Mouse (Mus musculus): Measurements from ENCODE around the gene Tbc1d9b.

Tbc1d9b gene

DNA sequence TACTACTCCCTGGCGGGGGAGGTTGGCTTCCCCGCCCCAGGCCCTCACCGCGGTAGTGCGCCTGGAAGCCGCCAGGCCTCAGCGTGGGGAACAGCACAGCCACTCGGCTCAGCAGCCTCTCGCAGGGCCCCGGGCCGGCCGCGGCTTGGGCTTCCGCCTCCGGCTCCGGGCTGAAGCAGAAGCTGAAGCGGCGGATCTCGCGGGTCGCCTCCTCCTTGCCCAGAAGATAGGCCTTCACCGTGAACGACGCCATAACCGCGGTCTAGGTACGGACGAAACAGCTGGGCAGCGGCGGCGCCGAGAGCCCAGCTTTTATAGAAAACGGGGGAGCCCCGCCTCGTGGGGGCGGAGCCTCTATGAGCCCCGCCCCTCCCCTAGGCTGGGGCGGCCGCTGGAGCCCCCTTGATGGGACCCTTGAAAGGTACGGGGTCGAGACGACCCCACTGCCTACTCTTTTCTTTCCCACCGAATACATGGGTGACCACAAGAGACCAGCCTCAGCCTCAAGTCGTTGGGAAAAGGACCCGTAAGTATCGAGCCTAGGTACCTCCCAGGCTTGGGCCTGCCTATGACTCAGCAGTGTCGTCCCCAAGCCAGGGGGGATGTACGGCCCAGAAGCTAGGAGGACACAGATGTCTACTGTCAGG is 79.4 kb downstream of the Tbc1d9b start, which contains the start of the genes Sqstm1 and Mgat4b:
TSS of gene Sqstm1 (minus strand) at position 323 of the 647 bp plus-strand sequence.
TSS of gene Mgat4b (plus strand) at position 386 of the 647 bp plus-strand sequence.
- DNase-seq (ENCODE audit: low spot score in 2 of 2) = peak; percentile 84 to 88

DNA sequence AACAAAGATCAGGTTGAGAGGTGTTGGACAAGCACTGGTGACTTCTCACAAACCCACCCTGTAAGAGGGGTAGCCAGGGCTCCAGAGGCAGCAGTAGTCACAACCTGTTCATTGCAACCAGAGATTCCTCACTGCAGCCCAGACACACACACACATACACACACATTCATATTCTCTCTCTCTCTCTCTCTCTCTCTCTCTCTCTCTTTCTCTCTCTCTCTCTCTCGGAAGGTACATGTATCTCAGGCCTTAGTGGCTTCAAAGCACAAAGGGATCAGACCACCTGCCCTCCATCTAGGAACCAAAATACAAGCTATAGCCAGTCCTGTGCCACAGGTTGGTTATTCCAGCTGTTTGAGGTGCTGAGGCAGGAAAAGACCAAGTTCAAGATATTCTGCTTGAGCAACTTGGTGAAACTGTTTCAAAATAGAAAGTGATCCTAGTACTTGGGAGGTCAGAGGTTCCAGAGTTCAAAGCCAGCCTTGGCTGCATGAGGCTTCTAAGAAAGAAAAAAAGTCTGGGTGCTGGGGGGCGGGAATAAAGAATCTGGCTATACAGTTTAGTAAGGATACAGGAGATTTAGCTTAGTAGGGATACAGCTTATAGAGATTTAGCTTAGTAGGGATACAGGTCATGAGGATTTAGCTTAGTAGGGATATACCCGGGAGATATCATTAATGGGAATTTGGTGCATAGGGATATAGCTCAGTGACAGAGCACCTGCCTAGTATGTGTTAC is 80.3 kb downstream of the Tbc1d9b start:
- no peak for DNase-seq (ENCODE audit: low spot score in 2 of 2)

DNA sequence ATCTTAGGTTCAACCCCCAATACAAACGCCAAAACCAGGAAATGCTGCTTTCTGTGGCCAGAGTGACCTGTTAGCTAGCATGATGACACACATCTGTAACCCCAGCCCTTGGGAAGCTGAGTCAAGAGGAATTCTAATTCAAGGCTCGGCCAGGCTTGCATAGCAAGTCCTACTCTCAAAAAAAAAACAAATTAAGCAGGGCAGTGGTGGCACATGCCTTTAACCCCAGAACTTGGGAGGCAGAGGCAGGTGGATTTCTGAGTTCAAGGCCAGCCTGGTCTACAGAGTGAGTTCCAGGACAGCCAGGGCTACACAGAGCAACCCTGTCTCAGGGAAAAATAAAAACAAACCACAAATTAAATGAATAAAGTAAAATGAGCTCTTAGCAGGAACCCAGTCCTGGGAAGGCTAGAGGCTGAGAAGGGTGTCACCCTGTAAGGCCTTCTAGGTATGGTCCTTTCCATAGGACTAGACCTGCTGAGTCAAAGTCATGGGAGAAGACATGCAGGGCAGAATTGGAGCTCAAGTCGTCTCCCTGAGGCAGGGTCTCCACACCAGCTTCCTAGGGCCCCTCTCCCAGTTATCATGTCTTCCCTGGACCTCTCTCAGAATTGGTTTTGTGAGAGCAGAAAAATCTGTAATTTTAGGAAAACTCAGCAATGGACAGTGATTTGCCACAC is 81.0 kb downstream of the Tbc1d9b start:
- no peak for DNase-seq (ENCODE audit: low spot score in 2 of 2)

DNA sequence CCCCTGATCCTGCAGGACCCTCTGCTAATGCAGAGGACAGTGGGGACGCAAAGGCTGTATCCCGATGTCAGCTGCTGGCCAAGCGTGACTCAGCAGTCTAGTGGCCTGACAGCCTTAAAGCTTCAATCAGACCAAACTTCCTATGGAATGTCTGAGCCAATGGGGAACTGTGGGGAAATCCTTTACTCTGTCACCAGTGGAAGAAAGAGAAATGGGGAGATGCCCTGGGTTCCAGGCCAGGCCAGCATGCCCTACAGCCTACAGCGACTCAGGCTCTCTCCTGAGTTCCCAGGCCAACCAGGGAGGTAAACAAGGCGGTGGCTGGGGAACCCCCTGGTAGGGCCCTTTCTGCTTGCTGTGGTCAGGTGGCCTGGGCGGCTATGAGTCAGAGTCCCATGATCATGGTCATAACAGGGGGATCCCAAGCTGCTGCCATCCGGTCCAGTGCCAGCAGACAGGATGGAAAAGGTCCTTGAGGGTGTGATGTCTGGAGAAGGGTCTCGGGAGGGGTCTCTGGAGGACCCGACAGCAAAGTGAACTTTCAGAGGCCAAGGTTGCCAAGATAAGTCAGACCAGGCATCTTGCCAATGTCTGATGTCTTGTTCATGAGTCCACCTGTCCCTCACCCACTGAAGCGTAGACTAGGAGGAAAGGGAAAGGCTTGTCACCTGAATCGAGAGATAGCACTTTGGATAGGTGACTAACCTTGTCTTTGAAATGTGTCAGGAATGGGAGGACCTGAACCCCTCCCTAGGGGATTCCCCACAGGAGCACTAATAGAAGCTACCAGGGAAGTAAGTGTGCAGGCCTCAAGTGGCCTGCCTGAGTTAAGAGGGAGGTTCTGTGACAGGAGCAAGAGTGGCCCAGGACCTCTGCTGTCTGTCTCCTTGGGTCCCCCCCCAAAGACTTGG is 81.9 kb downstream of the Tbc1d9b start:
- DNase-seq (ENCODE audit: low spot score in 2 of 2) = peak in 1 of 2 experiments; percentile 49

DNA sequence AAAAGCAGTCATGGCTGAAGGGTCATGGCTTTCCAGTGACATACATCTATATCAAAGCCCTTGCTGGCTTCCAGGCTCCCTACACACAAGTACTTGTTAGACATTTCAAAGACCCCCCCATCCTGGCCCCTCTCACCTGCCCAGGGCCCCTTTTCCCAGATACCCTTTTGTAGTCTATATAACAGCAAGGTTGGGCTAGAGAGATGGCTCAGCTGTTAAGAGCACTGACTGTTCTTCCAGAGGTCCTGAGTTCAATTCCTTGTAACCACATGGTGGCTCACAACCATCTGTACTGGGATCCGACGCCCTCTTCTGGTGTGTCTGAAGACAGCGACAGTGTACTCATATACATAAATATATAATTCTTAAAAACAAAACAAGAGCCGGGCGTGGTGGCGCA is 83.4 kb downstream of the Tbc1d9b start:
- DNase-seq (ENCODE audit: low spot score in 2 of 2) = no peak

DNA sequence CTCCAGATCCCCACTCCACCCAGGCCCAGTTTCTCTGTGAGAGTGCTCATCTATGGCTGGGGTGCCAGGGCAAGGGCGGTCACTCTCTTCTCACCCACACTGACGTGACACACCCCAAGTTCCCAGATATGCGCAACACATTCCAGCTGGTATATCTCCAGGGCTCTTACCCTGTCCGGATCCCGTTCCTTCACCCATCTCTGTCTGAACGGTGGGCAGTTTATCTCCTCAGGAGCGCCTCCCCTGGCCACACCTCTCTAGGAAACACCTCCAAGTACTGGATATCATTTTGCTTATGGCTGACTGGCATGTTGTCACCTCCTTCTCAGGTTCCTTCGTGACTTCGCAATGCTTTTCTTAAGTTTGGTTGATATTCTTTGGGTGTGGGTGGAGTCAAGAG is 84.4 kb downstream of the Tbc1d9b start:
- DNase-seq (ENCODE audit: low spot score in 2 of 2) = no peak

DNA sequence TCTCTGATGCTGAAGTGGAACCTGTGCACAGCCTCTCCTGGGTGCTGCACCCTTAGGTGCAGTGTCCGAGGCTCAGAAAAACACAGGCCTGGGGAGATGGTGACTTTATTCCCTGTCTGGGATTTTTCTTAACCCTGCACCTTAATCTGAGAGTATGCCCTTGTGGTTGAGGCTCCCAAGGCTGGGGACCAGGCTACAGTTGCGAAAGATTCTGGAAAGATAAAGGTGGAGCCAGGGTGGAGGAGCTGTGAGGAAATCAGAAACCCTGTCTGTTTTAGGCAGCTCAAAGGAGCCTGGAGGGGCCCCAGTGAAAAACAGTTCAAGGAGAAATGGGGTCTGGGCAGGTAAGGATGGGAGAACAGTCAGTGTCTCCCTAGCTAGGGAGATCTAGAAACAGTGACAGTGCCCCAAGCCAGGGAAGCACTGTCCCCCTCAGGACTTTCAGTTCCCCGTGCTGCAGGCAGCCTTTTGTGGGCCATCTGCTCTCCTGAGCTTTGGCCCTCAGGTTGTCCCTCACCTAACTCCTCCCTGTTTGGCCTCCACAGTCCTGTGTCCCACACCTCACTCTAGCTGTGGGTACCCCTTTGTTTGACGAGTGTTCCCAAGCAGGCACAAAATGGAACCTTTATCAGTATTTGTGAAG is 85.6 kb downstream of the Tbc1d9b start:
- no peak for DNase-seq (ENCODE audit: low spot score in 2 of 2)

DNA sequence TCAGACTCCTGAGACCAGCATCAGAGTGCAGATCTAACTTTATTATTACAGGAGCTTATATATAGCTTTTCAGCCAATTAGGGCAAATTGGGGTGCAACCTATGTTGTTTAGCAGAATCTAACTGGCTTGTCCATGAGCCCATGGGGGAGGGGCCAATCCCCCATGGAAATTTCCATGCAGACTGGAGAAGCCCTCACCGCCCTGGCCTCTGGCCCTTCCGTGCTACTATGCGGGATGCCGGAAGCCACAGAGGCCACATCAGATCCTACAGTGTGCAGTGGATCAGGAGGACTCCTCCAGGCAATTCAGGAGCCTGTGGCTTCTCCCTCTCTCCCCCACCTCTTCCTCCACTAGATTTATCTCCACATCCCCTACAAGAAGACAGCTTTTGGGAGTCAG is 86.6 kb downstream of the Tbc1d9b start:
- no peak for DNase-seq (ENCODE audit: low spot score in 2 of 2)

DNA sequence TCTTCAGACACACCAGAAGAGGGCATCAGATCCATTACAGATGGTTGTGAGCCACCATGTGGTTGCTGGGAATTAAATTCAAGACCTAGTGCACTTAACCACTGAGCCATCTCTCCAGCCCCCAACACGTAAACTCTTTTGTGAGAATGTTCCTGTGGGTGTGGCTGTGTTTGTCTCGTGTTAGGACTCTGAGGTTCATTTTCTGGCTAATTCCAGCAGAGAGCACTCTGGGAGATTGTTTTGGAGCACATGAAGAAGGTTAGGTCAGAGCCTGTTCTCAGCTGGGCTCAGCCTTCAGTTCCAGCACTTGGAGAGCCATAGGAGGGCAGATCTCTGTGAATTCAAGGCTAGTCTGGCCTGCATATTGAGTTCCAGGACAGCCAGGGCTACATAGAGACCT is 88.6 kb downstream of the Tbc1d9b start:
- no peak for DNase-seq (ENCODE audit: low spot score in 2 of 2)
